Mouse (Mus musculus) hindbrain, embryonic 15.5 days (tissue): Measurements from ENCODE around the gene Rhbdf1. TPM values are rescaled to one million over a fixed set of nuclear protein-coding genes. Genes with fewer than 3 reads are reported as not detected.

Experiments used
- ATAC-seq: fragments of 200-750 bp; cut with Nextera tagmentation; 2 replicates; pipeline ENCODE4 v1.8.0; 2017; ENCODE audit warnings: low read depth, moderate number of reproducible peaks, moderate TSS enrichment; ENCODE audit not compliant: low FRiP score
- H3K27ac ChIP-seq: fragments of 300-500 bp; sonication (generic); replicated peaks from 2 replicates; pipeline ENCODE4 v1.5.1; 2015; ENCODE audit warnings: mild to moderate bottlenecking, inconsistent platforms
- H3K27me3 ChIP-seq: fragments of 300-500 bp; sonication (generic); 2 replicates; pipeline ENCODE4 v1.6.1; 2015; ENCODE audit warnings: control low read depth, inconsistent platforms
- H3K36me3 ChIP-seq: fragments of 300-500 bp; sonication (generic); 2 replicates; pipeline ENCODE4 v1.6.1; 2015; ENCODE audit warnings: control low read depth, inconsistent platforms
- H3K4me1 ChIP-seq: fragments of 300-500 bp; sonication (generic); replicated peaks from 2 replicates; pipeline ENCODE4 v1.6.1; 2015; ENCODE audit warnings: control low read depth, inconsistent platforms
- H3K4me2 ChIP-seq: fragments of 300-500 bp; sonication (generic); 2 replicates; pipeline ENCODE4 v1.6.1; 2015; ENCODE audit warnings: moderate library complexity, mild to moderate bottlenecking, inconsistent platforms
- H3K4me3 ChIP-seq: fragments of 300-500 bp; sonication (generic); 2 replicates; pipeline ENCODE4 v1.5.1; 2015; ENCODE audit warnings: mild to moderate bottlenecking, inconsistent platforms
- H3K9ac ChIP-seq: fragments of 300-500 bp; sonication (generic); 2 replicates; pipeline ENCODE4 v1.6.1; 2015; ENCODE audit warnings: inconsistent platforms
- H3K9me3 ChIP-seq: fragments of 300-500 bp; sonication (generic); 2 replicates; pipeline ENCODE4 v1.6.1; 2016; ENCODE audit warnings: control low read depth, inconsistent platforms
- WGBS: fragments of 180-500 bp; shearing (Covaris S2); methylation state at CpG from one replicate; pipeline ENCODE4 v1.1.7; 2015; 5-methylcytosine and 5-hydroxymethylcytosine counted together
- polyA plus RNA-seq: library from polyadenylated mRNA; unstranded; fragments of >200 nt; fragmentation: Nextera tagmentation; extraction: Ambion mirVana; gene quantifications from 2 replicates; pipeline ENCODE4 v1.2.1, GENCODE M21; 2015

The Rhbdf1 gene
- polyA plus RNA-seq, 1 experiment from 2014 or later: 29.2 TPM

GRCm38 (mm10) chr11:32236712-32237410 lies 14.8 kb upstream of the Rhbdf1 start:
- no peaks in the 10 kb centered on the region for H3K27me3 ChIP-seq
- peak overlapping the region; percentile 78 for H3K27ac ChIP-seq
- no peak for ATAC-seq
- no peak overlapping the region for H3K4me2 ChIP-seq
- H3K4me3 ChIP-seq: no peak overlapping the region
- H3K9me3 ChIP-seq: no peaks in the 10 kb centered on the region
- H3K4me1 ChIP-seq: peaks cover 48% of the 10 kb centered on the region
- H3K36me3 ChIP-seq: peaks cover 16% of the 10 kb centered on the region
- no peak overlapping the region for H3K9ac ChIP-seq
- WGBS: 53% methylated on average over 9 of the region's 9 CpGs

GRCm38 (mm10) chr11:32236132-32236531 lies 14.0 kb upstream of the Rhbdf1 start:
- Histone ChIP-seq H3K27ac (peak overlapping the region; percentile 78), H3K27me3 (no peaks in the 10 kb centered on the region), H3K9me3 (no peaks in the 10 kb centered on the region), H3K4me3 (no peak overlapping the region), H3K4me2 (no peak overlapping the region), H3K9ac (no peak overlapping the region), H3K4me1 (peaks cover 48% of the 10 kb centered on the region), H3K36me3 (peaks cover 19% of the 10 kb centered on the region)
- ATAC-seq: 0 out of 2 replicates have a peak, but pooled peaks have one; percentile 9
- WGBS: 45% methylated on average over 2 of the region's 2 CpGs

DNA sequence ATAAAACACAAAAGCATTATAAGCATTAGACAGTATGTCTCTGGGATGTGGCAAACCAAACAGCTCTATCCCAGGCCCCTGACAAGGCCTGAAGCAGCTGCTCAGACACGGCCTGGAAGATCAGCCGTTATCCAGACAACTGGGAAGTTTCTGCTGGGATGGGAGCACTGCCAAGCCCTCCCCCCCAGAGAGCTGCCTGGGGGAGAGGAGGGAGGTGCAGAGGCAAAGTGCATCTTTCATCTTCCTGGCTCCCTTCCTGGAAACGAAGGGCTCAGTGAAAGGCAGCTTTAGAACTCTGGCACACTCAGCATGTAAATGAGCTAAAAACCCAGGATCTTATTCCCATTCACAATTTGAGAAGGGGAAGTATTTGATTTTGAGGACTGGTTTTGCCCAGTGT lies 13.5 kb upstream of the Rhbdf1 start:
- peak overlapping the region; percentile 78 for H3K27ac ChIP-seq
- H3K36me3 ChIP-seq: peaks cover 15% of the 10 kb centered on the region
- peaks cover 48% of the 10 kb centered on the region for H3K4me1 ChIP-seq
- no peaks in the 10 kb centered on the region for H3K27me3 ChIP-seq
- ATAC-seq: peak; percentile 57; the same call in 1 of the 2 replicates
- no peaks in the 10 kb centered on the region for H3K9me3 ChIP-seq
- no peak overlapping the region for H3K9ac ChIP-seq
- H3K4me2 ChIP-seq: no peak overlapping the region
- no peak overlapping the region for H3K4me3 ChIP-seq
- WGBS: 24% methylated on average over 3 of the region's 3 CpGs

- Histone ChIP-seq H3K36me3 (peaks cover 17% of the 10 kb centered on the region), H3K4me1 (peaks cover 48% of the 10 kb centered on the region)
Observed at GRCm38 (mm10) chr11:32234816-32235485, 12.9 kb upstream of the Rhbdf1 start.

GRCm38 (mm10) chr11:32233895-32234294 lies 11.8 kb upstream of the Rhbdf1 start:
- H3K4me1 ChIP-seq: peaks cover 48% of the 10 kb centered on the region
- 0 out of 2 replicates have a peak, but pooled peaks have one; percentile 10 for ATAC-seq
- H3K9me3 ChIP-seq: no peaks in the 10 kb centered on the region
- H3K36me3 ChIP-seq: peaks cover 21% of the 10 kb centered on the region
- H3K27ac ChIP-seq: no peak overlapping the region
- no peaks in the 10 kb centered on the region for H3K27me3 ChIP-seq
- H3K9ac ChIP-seq: no peak overlapping the region
- 82% methylated on average over 3 of the region's 3 CpGs for WGBS
- no peak overlapping the region for H3K4me2 ChIP-seq
- H3K4me3 ChIP-seq: no peak overlapping the region

More at GRCm38 (mm10) chr11:32234816-32235485, 12.9 kb upstream of the Rhbdf1 start:
- Histone ChIP-seq H3K9ac (no peak overlapping the region), H3K27me3 (no peaks in the 10 kb centered on the region), H3K4me2 (no peak overlapping the region), H3K27ac (peak overlapping the region; percentile 78), H3K4me3 (no peak overlapping the region), H3K9me3 (no peaks in the 10 kb centered on the region)
- 84% methylated on average over 6 of the region's 6 CpGs for WGBS
- ATAC-seq: no peak

DNA sequence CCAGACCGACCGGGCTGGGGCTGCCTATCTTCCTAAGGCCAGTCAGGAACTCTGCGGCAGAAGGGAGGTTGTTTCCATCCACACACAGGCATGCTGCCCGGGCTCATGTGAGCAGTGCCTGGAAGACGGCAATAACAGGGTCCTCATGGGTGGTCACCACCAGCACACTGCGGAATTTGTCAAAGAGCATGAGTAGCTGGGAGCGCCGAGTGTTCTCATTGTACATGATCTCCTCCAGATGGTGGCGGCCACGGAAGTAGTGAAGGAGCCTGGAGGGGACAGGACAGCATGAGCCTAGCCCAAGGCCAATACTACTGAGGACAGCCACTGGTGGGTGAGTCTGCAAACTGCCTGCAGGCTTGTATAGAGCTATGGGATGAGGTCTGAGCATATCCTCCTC lies 10.7 kb upstream of the Rhbdf1 start:
- peaks cover 46% of the 10 kb centered on the region for H3K4me1 ChIP-seq
- H3K27ac ChIP-seq: no peak overlapping the region
- H3K4me2 ChIP-seq: no peak overlapping the region
- peaks cover 24% of the 10 kb centered on the region for H3K36me3 ChIP-seq
- WGBS: 74% methylated on average over 10 of the region's 10 CpGs
- H3K9ac ChIP-seq: no peak overlapping the region
- no peaks in the 10 kb centered on the region for H3K9me3 ChIP-seq
- H3K4me3 ChIP-seq: no peak overlapping the region
- peak; percentile 16; the same call in 1 of the 2 replicates for ATAC-seq
- H3K27me3 ChIP-seq: no peaks in the 10 kb centered on the region

- Histone ChIP-seq H3K9ac (no peak overlapping the region), H3K9me3 (no peaks in the 10 kb centered on the region), H3K27me3 (no peaks in the 10 kb centered on the region), H3K4me3 (no peak overlapping the region), H3K27ac (no peak overlapping the region), H3K4me2 (no peak overlapping the region), H3K36me3 (peaks cover 24% of the 10 kb centered on the region), H3K4me1 (peaks cover 46% of the 10 kb centered on the region)
- no peak for ATAC-seq
- WGBS: 94% methylated on average over 2 of the region's 2 CpGs
Observed at GRCm38 (mm10) chr11:32231125-32231524, 9.0 kb upstream of the Rhbdf1 start.

DNA sequence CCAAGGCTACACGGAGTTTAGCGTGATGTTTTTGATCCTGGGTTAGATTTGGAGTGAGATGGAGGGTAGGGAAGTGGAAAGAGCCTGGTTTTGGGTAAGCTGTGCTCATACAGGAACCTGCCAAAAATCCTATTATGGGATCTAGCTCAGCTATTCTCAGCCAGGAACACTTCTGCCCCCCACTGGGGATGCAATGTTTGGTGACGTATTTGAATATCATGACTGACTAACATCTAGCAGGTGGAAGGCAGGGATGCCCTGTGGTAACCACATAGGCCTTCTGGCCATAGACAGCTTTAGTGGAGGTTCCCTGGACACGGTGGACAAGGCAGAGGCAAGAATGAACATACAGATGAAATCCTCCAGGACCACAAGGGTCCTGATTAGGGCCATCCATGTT lies 8.1 kb upstream of the Rhbdf1 start:
- Histone ChIP-seq H3K27me3 (no peaks in the 10 kb centered on the region), H3K4me1 (peaks cover 46% of the 10 kb centered on the region), H3K9me3 (no peaks in the 10 kb centered on the region), H3K4me2 (no peak overlapping the region), H3K4me3 (no peak overlapping the region), H3K36me3 (peaks cover 24% of the 10 kb centered on the region), H3K9ac (no peak overlapping the region), H3K27ac (no peak overlapping the region)
- no peak for ATAC-seq
- 81% methylated on average over 4 of the region's 4 CpGs for WGBS

DNA sequence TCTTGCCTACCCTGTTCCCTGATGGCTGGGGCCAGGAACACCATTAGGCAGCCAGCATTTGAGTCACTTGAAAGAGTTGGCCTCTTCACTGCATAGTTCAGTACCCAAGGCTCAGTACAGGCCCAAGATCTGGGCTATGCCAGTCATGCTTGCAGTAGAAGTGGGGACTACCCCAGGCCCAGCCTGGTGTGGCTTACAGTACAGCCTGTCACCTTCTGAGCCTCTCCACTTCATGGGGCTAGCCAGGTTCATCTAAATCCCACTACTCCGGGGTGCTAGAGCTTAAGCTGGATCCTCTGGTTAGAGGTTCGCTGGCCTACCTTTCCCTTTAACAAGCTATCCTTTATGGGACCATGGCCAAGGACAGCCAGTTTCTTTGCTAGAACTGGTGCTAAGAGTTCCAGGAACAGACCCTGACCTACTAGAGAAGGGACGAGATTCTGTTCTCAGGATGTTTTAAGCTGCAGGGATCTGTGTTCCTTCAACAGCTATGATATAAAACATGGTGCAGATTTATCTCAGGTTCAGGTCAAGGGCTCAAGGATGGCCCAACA lies 6.3 kb upstream of the Rhbdf1 start:
- Histone ChIP-seq H3K4me1 (peaks cover 41% of the 10 kb centered on the region), H3K9me3 (no peaks in the 10 kb centered on the region), H3K4me2 (no peak overlapping the region), H3K27ac (no peak overlapping the region), H3K36me3 (peaks cover 22% of the 10 kb centered on the region), H3K9ac (no peak overlapping the region), H3K4me3 (no peak overlapping the region), H3K27me3 (peaks cover 11% of the 10 kb centered on the region; the same call in 1 of the 2 replicates)
- no peak for ATAC-seq
- 94% methylated on average over 3 of the region's 3 CpGs for WGBS

- H3K4me3 ChIP-seq: peak overlapping the region; percentile 67; the same call in 1 of the 2 replicates
- no peaks in the 10 kb centered on the region for H3K9me3 ChIP-seq
- H3K4me2 ChIP-seq: peak overlapping the region; percentile 83
- H3K4me1 ChIP-seq: peaks cover 46% of the 10 kb centered on the region
- no peak for ATAC-seq
- H3K27me3 ChIP-seq: peaks cover 19% of the 10 kb centered on the region; the same call in 1 of the 2 replicates
- WGBS: 86% methylated on average over 9 of the region's 9 CpGs
- H3K27ac ChIP-seq: peak overlapping the region; percentile 84; the same call in 1 of the 2 replicates
- H3K36me3 ChIP-seq: peaks cover 20% of the 10 kb centered on the region
- H3K9ac ChIP-seq: 0 out of 2 replicates have a peak overlapping the region, but pooled peaks have one; percentile 82
Observed at GRCm38 (mm10) chr11:32227555-32227954, 5.5 kb upstream of the Rhbdf1 start.

GRCm38 (mm10) chr11:32227041-32227440 lies 4.9 kb upstream of the Rhbdf1 start:
- peak overlapping the region; percentile 67 for H3K4me3 ChIP-seq

More at GRCm38 (mm10) chr11:32227041-32227440, 4.9 kb upstream of the Rhbdf1 start:
- H3K4me1 ChIP-seq: peaks cover 52% of the 10 kb centered on the region
- H3K4me2 ChIP-seq: peak overlapping the region; percentile 83
- WGBS: 32% methylated on average over 1 of the region's 1 CpGs
- H3K36me3 ChIP-seq: peaks cover 16% of the 10 kb centered on the region
- no peak for ATAC-seq
- peak overlapping the region; percentile 84 for H3K27ac ChIP-seq
- no peaks in the 10 kb centered on the region for H3K9me3 ChIP-seq
- peak overlapping the region; percentile 82 for H3K9ac ChIP-seq
- peaks cover 19% of the 10 kb centered on the region; the same call in 1 of the 2 replicates for H3K27me3 ChIP-seq
